Mouse (Mus musculus) gastrocnemius, postnatal 36 days (tissue): ENCODE results near the gene Zdhhc20. TPM values are rescaled to one million over a fixed set of nuclear protein-coding genes. Genes with fewer than 3 reads are reported as not detected.

Source experiments
- microRNA-seq, 2 experiments: library from miRNA; unstranded; fragments of <30 nt; microRNA quantifications; one replicate each; pipeline ENCODE4 v1.2.0; 2021
- total RNA-seq, 2 experiments: library from RNA; stranded (reverse); gene quantifications; 2 replicates each; pipeline ENCODE4 v1.2.3; 2021

The Zdhhc20 gene
- total RNA-seq, 2 experiments from 2014 or later, result 4.2 to 4.8 TPM

Small RNA genes within 50 kb of the gene (microRNA-seq; reads per million reads assigned to microRNA genes)
- gene Mir3077, result 0 reads per million in 2 experiments

Other genes starting within 250 kb of the Zdhhc20 start
- gene Xpo4, start 224.8 kb downstream of the Zdhhc20 start, total RNA-seq, result 10 to 100 TPM in 1 of 2 experiments, 1 to 10 TPM in 1; 5.3 to 12.1 TPM
- under 1 TPM in 1 of 2 experiments, not detected in 1; 0.74 TPM for gene Gm49361, start 144.2 kb downstream of the Zdhhc20 start, total RNA-seq
- 10 to 100 TPM; 13.4 to 17.3 TPM for gene Lats2, start 131.9 kb downstream of the Zdhhc20 start, total RNA-seq
- gene Sap18, start 92.1 kb downstream of the Zdhhc20 start, total RNA-seq, result 10 to 100 TPM; 47.0 to 47.1 TPM
- gene Ska3, start 64.1 kb downstream of the Zdhhc20 start, total RNA-seq, result under 1 TPM; 0.28 to 0.52 TPM
- 10 to 100 TPM; 61.9 to 63.5 TPM for gene Mrpl57, start 64.0 kb downstream of the Zdhhc20 start, total RNA-seq
- 10 to 100 TPM; 30.1 to 31.9 TPM for gene Micu2, start 109.0 kb upstream of the Zdhhc20 start, total RNA-seq
- gene Fgf9, start 180.3 kb upstream of the Zdhhc20 start, total RNA-seq, result 1 to 10 TPM in 1 of 2 experiments, under 1 TPM in 1; 0.62 to 1.4 TPM